Mouse (Mus musculus): Measurements from ENCODE around the gene 1700017N19Rik. TPM values are rescaled to one million over a fixed set of nuclear protein-coding genes. Genes with fewer than 3 reads are reported as not detected.

1700017N19Rik gene
- polyA plus RNA-seq, 1 experiment from 2014 or later = not detected

DNA sequence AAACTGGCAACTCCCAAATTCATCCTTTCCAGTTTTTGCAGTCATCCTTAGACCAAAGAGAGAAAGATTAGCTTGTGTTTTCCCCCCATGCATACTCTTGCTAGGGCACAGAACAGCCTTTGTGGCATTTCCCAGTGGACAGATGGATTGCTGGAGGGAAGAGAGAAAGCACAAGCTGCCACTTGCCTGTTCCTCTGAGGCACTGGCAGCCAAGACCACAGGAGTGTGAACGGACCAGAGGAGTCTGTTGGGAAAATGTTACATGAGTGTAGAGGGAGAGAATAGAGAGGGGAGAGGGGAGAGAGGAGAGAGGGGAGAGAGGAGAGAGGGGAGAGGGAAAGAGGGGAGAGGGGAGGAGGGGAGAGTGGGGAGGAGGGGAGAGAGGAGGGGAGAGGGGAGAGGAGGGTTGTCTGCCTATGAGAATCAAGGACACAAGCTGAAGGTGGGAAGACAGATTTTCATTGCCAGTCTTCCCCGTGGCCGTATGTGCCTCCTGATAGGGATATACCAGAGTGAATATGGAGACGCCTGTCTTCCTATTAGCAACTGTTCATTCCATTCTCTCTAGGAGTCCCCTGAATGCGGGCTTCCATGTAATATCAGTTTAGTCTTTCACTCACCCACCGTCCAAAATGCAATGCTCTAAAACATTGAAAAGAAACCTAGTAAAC, 27.1 kb downstream of the 1700017N19Rik start:
- no peak overlapping the region for H3K9ac ChIP-seq (ENCODE audit: low read depth, low read length)
- H3K4me3 ChIP-seq (replicated peaks; ENCODE audit: low read depth, low read length) = no peak overlapping the region
- no peak overlapping the region for H3K27ac ChIP-seq
- H3K9me3 ChIP-seq (replicated peaks; ENCODE audit: low read length) = no peaks in the 10 kb centered on the region
- H3K4me2 ChIP-seq (ENCODE audit: low read length) = no peak overlapping the region
- no peak for TF ChIP-seq CTCF (IDR thresholded peaks at IDR 0.05; ENCODE audit: low read depth)
- no peaks in the 10 kb centered on the region for H3K4me1 ChIP-seq (replicated peaks; ENCODE audit: insufficient read depth, low read length)
- H3K27me3 ChIP-seq (ENCODE audit: insufficient read depth, low read length) = no peaks in the 10 kb centered on the region
- no peak for ATAC-seq (replicated peaks; ENCODE audit: low FRiP score, low read depth)
- no peaks in the 10 kb centered on the region for H3K36me3 ChIP-seq (ENCODE audit: insufficient read depth, low read length)
- DNase-seq (ENCODE audit: low spot score) = no peak
- 79% methylated on average over 6 of the region's 6 CpGs for WGBS

DNA sequence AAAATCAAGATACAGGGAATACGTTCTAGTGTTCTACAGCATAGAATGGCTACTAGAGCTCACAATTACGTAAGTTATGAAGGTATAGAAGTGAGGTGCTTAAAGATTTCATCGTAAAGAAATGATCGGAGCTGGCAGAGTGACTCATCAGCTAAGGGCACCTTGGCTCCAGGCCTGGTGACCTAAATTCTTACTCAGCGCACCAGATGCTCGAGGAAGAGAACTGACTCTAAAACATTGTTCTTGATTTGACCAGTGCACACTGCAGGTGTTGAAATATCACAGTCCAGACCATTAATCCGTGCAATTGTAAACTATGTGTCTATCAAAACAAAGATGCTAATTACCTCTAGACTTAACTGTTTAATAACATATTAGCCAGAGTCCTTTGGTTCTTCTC, 29.2 kb downstream of the 1700017N19Rik start:
- H3K36me3 ChIP-seq (ENCODE audit: insufficient read depth, low read length) = no peaks in the 10 kb centered on the region
- no peak overlapping the region for H3K4me2 ChIP-seq (ENCODE audit: low read length)
- no peak for TF ChIP-seq CTCF (IDR thresholded peaks at IDR 0.05; ENCODE audit: low read depth)
- ATAC-seq (replicated peaks; ENCODE audit: low FRiP score, low read depth) (no peak), DNase-seq (ENCODE audit: low spot score) (no peak)
- no peaks in the 10 kb centered on the region for H3K27me3 ChIP-seq (ENCODE audit: insufficient read depth, low read length)
- no peak overlapping the region for H3K27ac ChIP-seq
- 80% methylated on average over 7 of the region's 7 CpGs for WGBS
- no peaks in the 10 kb centered on the region for H3K9me3 ChIP-seq (replicated peaks; ENCODE audit: low read length)
- no peak overlapping the region for H3K4me3 ChIP-seq (replicated peaks; ENCODE audit: low read depth, low read length)
- no peaks in the 10 kb centered on the region for H3K4me1 ChIP-seq (replicated peaks; ENCODE audit: insufficient read depth, low read length)
- no peak overlapping the region for H3K9ac ChIP-seq (ENCODE audit: low read depth, low read length)

DNA sequence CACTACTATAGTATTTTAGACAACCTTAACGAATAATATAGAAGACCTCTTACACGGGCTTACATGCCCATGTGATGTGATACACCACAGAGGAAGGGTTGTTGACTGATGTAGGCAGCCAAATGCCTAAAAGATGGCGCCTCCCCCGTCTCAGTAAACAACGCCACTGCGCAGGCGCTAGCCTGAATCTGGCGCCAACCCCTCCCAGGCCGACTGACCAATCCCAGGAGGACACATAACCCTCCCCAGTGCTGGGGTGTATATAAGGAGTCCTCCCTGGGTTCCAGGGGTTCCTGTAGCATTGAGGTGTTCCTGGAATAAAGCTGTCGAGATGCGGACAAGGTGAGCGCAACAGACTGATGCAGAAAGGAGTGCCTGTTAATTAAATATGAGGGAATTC, 29.8 kb downstream of the 1700017N19Rik start:
- Histone ChIP-seq H3K36me3 (ENCODE audit: insufficient read depth, low read length) (no peaks in the 10 kb centered on the region), H3K4me1 (replicated peaks; ENCODE audit: insufficient read depth, low read length) (no peaks in the 10 kb centered on the region), H3K9ac (ENCODE audit: low read depth, low read length) (no peak overlapping the region), H3K27me3 (ENCODE audit: insufficient read depth, low read length) (no peaks in the 10 kb centered on the region), H3K27ac (no peak overlapping the region), H3K9me3 (replicated peaks; ENCODE audit: low read length) (no peaks in the 10 kb centered on the region), H3K4me3 (replicated peaks; ENCODE audit: low read depth, low read length) (no peak overlapping the region), H3K4me2 (ENCODE audit: low read length) (no peak overlapping the region)
- ATAC-seq (replicated peaks; ENCODE audit: low FRiP score, low read depth) (no peak), DNase-seq (ENCODE audit: low spot score) (no peak)
- TF ChIP-seq CTCF (IDR thresholded peaks at IDR 0.05; ENCODE audit: low read depth) = no peak
- 92% methylated on average over 12 of the region's 12 CpGs for WGBS

DNA sequence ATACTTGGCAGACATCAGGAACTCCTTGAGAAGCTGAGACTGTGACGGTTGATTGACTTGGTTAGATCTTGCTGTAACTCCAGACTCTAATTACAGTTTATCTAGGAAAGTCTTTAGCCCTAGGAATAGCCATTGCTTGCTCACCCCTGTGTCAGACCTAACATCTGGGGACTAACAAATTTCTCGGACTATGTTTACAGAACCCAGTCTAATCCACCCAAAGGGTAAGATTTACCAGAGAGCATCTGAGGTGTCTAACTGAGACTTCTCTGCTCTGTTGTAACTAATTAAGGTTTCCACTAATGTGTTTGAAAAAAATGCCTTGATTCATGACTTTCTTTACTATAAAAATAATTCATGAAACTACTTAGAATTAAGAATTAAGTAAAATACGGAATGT, 32.2 kb downstream of the 1700017N19Rik start:
- no peak overlapping the region for H3K4me2 ChIP-seq (ENCODE audit: low read length)
- WGBS = 35% methylated on average over 3 of the region's 3 CpGs
- H3K27me3 ChIP-seq (ENCODE audit: insufficient read depth, low read length) = no peaks in the 10 kb centered on the region
- no peak overlapping the region for H3K27ac ChIP-seq
- no peak overlapping the region for H3K9ac ChIP-seq (ENCODE audit: low read depth, low read length)
- H3K4me3 ChIP-seq (replicated peaks; ENCODE audit: low read depth, low read length) = no peak overlapping the region
- H3K4me1 ChIP-seq (replicated peaks; ENCODE audit: insufficient read depth, low read length) = no peaks in the 10 kb centered on the region
- ATAC-seq (replicated peaks; ENCODE audit: low FRiP score, low read depth) (no peak), DNase-seq (ENCODE audit: low spot score) (peak; percentile 30)
- TF ChIP-seq CTCF (IDR thresholded peaks at IDR 0.05; ENCODE audit: low read depth) = no peak
- H3K36me3 ChIP-seq (ENCODE audit: insufficient read depth, low read length) = no peaks in the 10 kb centered on the region
- no peaks in the 10 kb centered on the region for H3K9me3 ChIP-seq (replicated peaks; ENCODE audit: low read length)

DNA sequence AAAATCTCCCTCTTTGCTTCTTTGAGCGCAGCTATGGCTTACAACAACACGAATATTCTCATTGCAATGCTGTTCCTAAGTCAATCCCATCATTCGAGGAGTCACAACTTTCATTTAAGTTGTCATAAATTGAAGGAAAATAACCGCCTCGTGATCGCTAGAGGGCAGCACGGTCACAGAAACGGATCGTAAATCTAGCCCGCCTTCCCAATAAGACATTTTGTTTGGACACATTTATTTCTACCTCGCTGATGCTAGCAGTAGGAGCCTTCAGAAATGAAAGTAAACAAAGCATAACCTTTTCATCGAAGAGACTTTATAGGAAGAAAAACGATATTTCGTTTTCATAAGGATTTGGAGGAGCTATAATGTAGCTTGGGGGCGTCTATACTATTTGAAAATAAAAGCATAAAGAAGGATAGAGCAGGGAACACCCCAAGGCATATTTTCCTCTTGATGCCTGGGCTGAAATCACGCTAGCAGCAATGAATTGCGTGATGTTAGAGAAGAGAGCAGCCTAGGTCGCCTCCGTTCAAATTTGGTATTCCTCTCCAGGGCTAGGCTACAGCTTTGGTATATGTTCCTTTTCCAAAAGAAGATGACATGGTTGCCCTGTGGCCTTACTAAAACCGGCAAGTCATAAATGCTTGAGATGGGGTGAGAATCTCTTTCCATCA, 39.6 kb downstream of the 1700017N19Rik start:
- ATAC-seq (replicated peaks; ENCODE audit: low FRiP score, low read depth) (no peak), DNase-seq (ENCODE audit: low spot score) (peak; percentile 81)
- Histone ChIP-seq H3K36me3 (ENCODE audit: insufficient read depth, low read length) (no peaks in the 10 kb centered on the region), H3K4me3 (replicated peaks; ENCODE audit: low read depth, low read length) (peak overlapping the region; percentile 15; the same call in 1 of the 2 replicates), H3K4me1 (replicated peaks; ENCODE audit: insufficient read depth, low read length) (no peaks in the 10 kb centered on the region), H3K4me2 (ENCODE audit: low read length) (peak overlapping the region; percentile 39), H3K9ac (ENCODE audit: low read depth, low read length) (no peak overlapping the region), H3K27me3 (ENCODE audit: insufficient read depth, low read length) (no peaks in the 10 kb centered on the region), H3K9me3 (replicated peaks; ENCODE audit: low read length) (no peaks in the 10 kb centered on the region), H3K27ac (no peak overlapping the region)
- WGBS = 24% methylated on average over 20 of the region's 20 CpGs
- peak; percentile 73 for TF ChIP-seq CTCF (IDR thresholded peaks at IDR 0.05; ENCODE audit: low read depth)

DNA sequence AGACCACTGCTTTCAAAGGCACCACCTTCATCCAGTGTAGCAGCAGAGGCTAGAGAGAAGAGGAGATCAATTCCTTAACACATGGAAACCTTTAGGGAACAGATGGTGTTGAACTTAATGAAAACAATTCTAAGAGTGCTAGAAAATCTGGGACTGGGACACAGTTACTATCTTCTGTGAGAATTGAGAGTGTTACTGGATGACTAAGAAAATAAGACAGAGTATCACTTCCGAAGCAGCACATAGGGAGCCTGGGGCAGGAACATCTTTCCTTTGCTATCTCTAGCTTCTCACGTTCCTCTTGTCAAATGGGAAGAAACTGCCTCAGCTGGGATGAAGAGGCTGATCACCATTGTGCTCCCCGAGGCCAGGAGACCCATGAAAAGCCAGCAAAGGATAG, 52.6 kb downstream of the 1700017N19Rik start:
- H3K36me3 ChIP-seq (ENCODE audit: insufficient read depth, low read length) = no peaks in the 10 kb centered on the region
- DNase-seq (ENCODE audit: low spot score) = no peak
- WGBS = 74% methylated on average over 3 of the region's 3 CpGs

More for the DNA sequence above, 52.6 kb downstream of the 1700017N19Rik start:
- Histone ChIP-seq H3K27ac (no peak overlapping the region), H3K4me3 (replicated peaks; ENCODE audit: low read depth, low read length) (no peak overlapping the region), H3K27me3 (ENCODE audit: insufficient read depth, low read length) (no peaks in the 10 kb centered on the region), H3K9me3 (replicated peaks; ENCODE audit: low read length) (no peaks in the 10 kb centered on the region), H3K9ac (ENCODE audit: low read depth, low read length) (no peak overlapping the region), H3K4me1 (replicated peaks; ENCODE audit: insufficient read depth, low read length) (no peaks in the 10 kb centered on the region), H3K4me2 (ENCODE audit: low read length) (no peak overlapping the region)
- no peak for TF ChIP-seq CTCF (IDR thresholded peaks at IDR 0.05; ENCODE audit: low read depth)
- no peak for ATAC-seq (replicated peaks; ENCODE audit: low FRiP score, low read depth)
